Mouse (Mus musculus): Measurements from ENCODE around the gene Timm44.

- no peak for TF ChIP-seq POLR2A (IDR thresholded peaks at IDR 0.05; ENCODE audit: low read depth, low read length)
- no peak for TF ChIP-seq CTCF (IDR thresholded peaks at IDR 0.05; ENCODE audit: extremely low read depth, insufficient read length, insufficient replicate concordance, low read depth, low read length)
Measured at GRCm38 (mm10) chr8:4256911-4257310, 18.8 kb downstream of the Timm44 start.
